Mouse (Mus musculus): ENCODE measurements around the gene Prkd3. TPM values are rescaled to one million over a fixed set of nuclear protein-coding genes. Genes with fewer than 3 reads are reported as not detected.

The Prkd3 gene
- total RNA-seq, 2 experiments from 2014 or later = 26.0 to 32.2 TPM

DNA sequence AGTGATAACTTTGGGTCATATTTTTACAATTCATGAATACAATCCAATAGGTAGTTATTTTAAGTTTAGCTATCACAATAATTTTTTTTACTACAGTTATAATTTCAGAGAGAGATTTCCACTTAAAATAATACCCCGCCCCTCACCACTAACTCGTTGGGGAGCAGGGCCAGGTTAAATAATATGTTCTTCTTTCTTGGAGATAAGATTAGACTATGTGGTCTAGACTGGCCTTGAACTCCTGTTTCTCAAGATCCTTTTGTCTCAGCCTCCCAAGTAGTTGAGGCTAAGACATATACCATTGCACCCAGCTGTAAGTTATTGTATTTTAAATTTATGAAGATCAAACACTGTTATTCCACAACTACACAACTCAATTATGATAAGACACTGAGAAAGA lies 7.0 kb downstream of the Prkd3 start:
- DNase-seq = no peak

DNA sequence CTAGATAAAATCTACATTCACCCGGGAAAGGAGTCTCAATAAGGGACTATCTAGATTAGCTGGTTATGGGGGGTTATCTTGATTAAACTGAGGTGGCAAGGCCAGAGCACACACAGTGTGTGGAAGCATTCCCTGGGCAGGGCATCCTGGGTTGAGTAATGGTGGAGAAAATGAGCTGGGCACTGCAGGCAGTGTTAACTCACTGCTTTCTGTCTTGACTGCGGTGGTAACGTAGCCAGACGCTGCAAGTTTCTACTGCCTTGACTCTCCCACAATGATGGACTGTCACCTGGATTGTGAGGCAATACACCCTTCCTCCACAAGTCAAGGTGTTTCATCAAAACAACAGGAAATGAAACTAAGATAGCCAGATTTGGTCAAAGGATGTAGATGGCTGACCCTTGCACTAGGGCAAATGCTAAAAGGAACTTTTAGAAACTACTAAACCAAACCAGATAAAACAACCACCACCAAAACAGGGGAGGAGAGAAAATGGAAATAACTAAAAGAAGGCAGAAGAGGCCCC lies 20.8 kb downstream of the Prkd3 start:
- DNase-seq = no peak

DNA sequence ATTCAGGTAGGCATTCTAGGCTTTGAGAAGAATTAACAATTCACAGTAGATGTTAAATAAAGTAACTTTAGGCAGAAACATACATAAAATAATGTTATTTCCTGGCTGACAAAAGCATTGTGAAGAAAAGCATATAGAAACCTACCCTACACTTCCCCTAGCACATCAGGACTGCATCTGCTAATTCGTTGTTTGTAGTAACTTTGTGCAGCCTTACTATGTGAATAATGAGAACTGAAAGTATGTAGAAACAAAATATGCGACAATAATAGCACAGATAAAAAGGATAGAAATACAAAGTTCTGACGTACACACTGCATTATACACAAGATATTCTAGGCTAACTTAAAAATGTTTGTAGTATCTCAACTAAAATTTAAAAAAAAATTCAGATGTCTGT lies 21.4 kb downstream of the Prkd3 start:
- no peak for DNase-seq

DNA sequence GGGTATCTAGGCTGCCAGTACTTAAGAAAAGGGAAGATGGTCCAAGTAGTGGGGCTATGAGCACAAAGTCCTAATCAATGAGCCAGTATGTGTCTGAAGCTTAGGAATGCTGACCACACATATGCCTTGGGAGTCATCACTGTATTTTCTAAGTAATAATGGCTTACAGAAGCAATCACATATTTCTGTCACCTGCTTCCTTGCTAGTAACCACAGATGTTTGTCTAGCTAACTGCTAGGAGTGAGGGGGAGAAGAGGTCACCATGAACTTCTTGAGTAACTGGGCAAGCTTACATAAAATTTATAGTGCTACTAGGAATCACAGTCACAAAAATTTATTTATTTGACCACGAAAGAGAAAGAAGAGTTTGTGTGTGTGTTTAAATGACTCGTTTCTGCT lies 22.5 kb downstream of the Prkd3 start:
- no peak for DNase-seq

DNA sequence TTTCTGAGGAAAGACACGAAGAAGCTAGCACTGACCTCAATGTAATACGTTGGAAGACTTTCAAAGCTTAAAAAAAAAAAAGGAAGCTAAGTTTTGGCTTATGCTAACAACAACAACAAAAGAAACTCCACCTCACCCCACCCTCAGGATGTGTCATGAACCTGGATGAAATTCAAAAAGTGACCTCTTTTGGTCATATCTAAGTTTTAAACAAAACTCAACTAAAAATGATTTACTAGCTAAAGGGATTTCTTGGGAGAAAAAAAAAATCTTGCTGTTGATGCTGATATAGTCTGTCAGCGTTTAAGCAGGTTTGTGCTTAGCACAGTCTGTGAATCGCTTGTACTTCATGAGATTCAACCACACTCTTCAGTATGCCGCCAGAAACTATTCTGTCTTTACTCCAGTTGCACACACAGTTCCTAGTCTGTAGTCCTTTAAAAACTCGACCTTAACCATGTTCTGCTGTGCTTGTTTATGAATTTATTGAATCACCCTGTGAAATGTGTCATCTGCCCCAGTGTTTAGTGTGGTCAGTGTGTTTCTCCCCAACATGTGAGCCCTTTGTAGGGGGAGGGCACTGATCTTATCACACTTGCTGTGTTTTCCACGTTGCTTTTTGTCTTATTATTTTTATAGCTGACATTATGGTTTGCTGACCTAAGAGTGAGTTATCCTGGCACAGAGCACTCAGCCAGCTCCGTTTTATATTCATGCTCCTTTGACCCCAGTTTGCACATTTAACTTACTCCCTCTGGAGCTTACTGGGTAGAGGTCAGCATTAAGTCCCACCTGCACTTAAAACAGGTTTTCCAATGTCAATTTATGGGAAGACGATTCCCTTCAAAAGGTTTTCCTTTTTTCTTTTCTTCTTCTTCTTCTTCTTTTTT lies 25.4 kb downstream of the Prkd3 start:
- peak; percentile 17 to 30 for DNase-seq

DNA sequence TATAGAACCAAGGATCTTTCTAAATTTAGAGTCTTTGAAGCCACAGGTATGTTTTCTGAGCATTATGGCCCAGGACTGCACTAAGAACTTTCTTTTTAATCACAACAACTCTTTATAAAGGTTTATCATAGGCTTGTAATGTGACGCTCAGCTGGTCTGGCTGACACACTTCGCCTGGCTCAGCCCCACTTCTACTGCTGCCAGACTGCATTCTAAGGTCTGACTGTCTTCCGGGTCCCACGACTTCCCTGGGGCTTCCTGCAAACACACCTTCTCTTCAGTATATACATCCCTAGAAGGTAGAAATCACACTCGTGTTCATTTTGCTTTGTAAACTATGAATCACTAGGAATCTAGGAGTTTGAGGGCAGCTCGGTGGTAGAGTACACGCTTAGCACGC lies 26.2 kb downstream of the Prkd3 start:
- DNase-seq = peak; percentile 11 to 24

GRCm38 (mm10) chr17:78993670-78994069 lies 26.9 kb downstream of the Prkd3 start:
- no peak for DNase-seq

GRCm38 (mm10) chr17:78992303-78993027 lies 28.2 kb downstream of the Prkd3 start:
- no peak for DNase-seq

DNA sequence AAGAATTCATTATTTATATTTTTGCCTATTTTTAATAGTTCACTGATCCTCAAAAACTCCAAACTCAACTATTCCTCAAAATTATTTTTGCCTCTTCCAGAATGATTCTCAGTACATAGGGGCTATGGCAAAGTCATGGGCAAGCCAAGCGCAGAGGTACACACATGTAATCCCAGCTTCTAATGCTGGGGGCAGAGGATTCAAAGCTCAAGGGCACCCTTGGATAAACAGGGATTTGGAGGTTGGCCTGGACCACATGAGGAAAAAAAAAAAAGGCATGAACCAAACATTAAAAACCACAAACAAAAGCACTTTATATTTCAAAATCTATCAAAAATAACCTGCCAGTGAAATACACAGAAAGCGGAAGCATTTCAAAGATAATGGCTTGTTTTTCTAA lies 29.1 kb downstream of the Prkd3 start:
- no peak for DNase-seq

DNA sequence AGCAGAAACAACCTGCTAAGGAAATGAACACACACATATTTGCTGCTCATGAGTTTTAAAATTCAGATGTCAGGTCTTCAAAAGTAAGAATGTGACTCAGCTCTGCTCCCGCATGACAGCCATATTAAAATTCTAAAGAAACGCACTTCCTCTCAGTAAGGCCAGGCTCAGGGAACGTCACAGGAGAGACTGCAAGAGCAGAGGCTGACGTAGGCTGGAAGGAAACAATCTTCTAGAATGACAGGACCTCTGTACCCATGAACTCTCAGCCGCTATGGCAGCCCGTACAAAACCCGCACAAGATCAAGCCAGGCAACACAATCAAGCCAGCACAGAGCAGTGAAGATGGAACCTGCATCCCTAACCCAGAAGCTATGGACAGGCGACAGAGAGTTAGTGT lies 31.6 kb downstream of the Prkd3 start:
- DNase-seq = peak in 1 of 2 experiments; percentile 8

DNA sequence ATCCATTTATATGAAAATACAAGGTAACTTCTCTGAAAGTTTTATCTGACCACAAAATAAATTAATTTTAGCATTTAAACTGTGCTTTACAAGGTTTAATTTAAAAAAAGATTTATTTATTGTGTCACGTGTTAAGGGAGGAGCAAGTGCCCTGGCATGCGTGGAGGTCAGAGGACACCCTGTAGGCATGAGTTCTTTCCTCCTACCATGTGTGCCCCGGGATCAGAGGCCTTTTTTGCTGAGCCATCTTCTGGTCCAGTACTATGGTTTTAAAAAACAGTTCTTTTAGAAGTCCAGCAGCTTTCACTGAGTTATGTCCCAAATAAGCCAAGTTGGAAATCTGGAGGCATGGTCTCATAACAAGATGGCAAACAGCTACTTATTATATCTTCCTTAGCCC lies 36.9 kb downstream of the Prkd3 start:
- DNase-seq = no peak

GRCm38 (mm10) chr17:78983166-78983565 lies 37.5 kb downstream of the Prkd3 start:
- DNase-seq = no peak

- no peak for DNase-seq
Measured at GRCm38 (mm10) chr17:78968500-78968899, 52.1 kb downstream of the Prkd3 start.

- no peak for DNase-seq
Measured at GRCm38 (mm10) chr17:78966092-78966883, 54.3 kb downstream of the Prkd3 start.

GRCm38 (mm10) chr17:78964387-78964786 lies 56.2 kb downstream of the Prkd3 start:
- DNase-seq = no peak

DNA sequence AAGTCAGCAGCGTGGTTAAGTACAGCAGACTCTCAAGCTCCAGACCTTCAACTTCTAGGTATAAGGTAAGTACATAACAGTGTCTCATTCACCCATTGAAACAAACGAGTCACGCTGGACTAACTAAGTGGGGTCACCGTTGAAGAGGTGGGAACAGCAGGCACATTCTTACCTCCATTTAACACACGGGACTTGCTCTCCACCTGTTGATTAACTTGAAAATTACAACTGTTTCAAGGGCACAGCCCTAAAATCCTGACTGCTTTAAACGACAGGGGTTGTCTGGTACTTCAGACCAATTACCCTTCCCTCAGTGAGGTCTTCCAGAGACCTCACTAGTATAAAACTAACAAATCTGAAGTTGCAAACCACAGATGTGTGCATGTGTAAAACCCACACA lies 61.1 kb downstream of the Prkd3 start:
- no peak for DNase-seq

GRCm38 (mm10) chr17:78953240-78953639 lies 67.4 kb downstream of the Prkd3 start:
- no peak for DNase-seq

DNA sequence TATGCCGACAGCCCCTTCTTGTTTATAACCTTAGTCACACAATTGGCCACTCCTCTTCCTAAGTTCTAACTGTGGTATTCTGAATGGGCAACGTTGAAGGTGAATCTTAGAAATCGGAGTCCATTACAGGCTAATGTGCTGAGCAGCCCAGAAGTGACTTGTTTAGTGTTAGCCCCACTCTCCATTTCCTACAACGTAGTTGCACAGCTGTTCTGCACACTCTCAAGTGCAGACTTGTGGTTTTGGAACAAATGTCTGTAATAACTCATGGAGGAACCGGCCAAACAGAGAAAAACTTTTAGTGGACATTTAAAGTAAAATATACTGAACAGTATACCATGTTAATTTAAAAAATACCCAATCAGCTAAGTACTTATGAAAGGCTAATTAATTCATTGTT lies 68.5 kb downstream of the Prkd3 start:
- no peak for DNase-seq

DNA sequence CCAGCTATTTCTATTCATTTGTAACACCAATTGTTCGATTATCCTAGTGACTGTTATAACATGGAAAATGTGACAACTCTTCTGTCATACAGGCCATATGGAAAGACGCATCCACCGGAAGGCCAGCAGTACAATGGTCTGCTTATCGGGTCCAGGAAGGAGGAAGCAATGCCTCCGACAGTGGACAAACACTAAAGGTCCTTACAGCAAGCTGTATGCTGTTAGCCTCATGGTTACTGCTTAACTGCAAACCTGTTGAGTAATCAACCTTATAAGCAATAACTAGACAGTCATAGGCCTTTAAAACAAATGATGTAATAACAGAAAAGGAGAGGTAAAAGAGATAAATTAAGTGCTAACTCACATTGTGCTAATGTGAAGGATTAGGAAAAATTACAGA lies 69.4 kb downstream of the Prkd3 start:
- no peak for DNase-seq

GRCm38 (mm10) chr17:78942579-78942978 lies 78.0 kb downstream of the Prkd3 start:
- DNase-seq = no peak

DNA sequence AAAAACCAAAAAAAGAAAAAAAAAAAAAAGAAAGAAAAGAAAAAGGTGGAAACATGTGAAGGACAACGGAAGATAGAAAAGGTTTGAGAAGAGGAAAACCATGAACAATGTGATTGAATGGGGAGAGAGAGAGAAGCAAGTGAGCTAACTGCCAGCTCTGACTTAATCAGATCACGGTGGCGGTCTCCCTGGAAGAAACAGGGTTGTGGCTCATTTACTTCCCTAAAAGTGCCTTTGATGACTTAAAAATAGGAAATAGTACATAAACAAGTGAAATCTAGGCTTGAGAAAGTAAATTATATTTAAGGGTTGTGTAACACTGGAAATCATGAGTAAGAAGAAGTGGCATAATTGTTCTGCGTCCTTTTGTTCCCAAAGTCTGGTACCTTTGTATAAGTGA lies 81.7 kb downstream of the Prkd3 start:
- no peak for DNase-seq

DNA sequence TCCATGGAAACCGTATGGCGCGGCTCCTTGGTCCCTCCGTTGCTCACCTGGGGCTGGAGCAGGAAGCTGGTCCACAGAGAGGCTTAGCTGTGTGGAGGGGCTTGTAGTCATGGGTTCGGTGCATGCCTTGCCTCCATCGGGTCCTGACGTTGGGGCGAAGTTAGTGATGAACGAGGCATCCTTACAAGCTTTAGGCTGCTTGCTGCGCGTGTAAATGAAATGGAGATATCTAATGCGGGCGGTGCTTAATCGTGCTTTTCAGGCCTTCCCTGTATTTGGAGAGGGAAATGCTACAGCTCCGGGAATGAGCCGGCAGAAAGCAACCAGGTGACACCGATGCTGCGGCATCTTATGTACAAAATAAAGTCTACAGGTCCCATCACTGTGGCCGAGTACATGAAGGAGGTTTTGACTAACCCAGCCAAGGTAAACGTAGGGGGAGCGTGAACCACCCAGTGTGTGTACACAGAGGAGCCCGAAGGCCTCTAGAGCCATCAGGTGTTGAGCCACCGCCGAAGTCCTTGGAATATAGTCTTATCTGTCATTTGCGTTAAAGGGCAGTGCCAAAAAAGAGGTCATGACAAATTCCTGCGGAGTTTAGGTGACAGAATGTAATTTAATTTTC lies 83.3 kb downstream of the Prkd3 start:
- no peak for DNase-seq
